Mouse (Mus musculus) testis, adult 2 months (tissue): ENCODE results near the gene Samd11. TPM values are rescaled to one million over a fixed set of nuclear protein-coding genes. Genes with fewer than 3 reads are reported as not detected.

Source experiments
- H3K27ac ChIP-seq: fragments of 200-500 bp; 2 replicates; pipeline ENCODE4 v1.5.1; 2012; ENCODE audit warnings: low read depth, low read length; ENCODE audit not compliant: control insufficient read depth, insufficient read depth
- H3K27me3 ChIP-seq: fragments of 200-500 bp; 2 replicates; pipeline ENCODE4 v1.6.1; 2012; ENCODE audit warnings: mild to moderate bottlenecking, low read length, moderate library complexity; ENCODE audit not compliant: control insufficient read depth, insufficient read depth
- H3K36me3 ChIP-seq: fragments of 200-500 bp; 2 replicates; pipeline ENCODE4 v1.6.1; 2012; ENCODE audit warnings: mild to moderate bottlenecking, low read length; ENCODE audit not compliant: control insufficient read depth, insufficient read depth
- H3K4me1 ChIP-seq: fragments of 200-500 bp; 2 replicates; pipeline ENCODE4 v1.6.1; 2012; ENCODE audit warnings: low read length; ENCODE audit not compliant: control insufficient read depth, insufficient read depth
- H3K4me3 ChIP-seq: fragments of 200-500 bp; 2 replicates; pipeline ENCODE4 v1.5.1; 2012; ENCODE audit warnings: low read depth, mild to moderate bottlenecking, low read length, moderate library complexity, mixed read lengths; ENCODE audit not compliant: control insufficient read depth
- CTCF ChIP-seq: fragments of 200-500 bp; IDR thresholded peaks from 2 replicates; pipeline ENCODE4 v1.5.1; 2012; ENCODE audit warnings: low read depth, mild to moderate bottlenecking, inconsistent platforms, low read length, moderate library complexity; ENCODE audit not compliant: control insufficient read depth, insufficient read depth, insufficient replicate concordance
- POLR2A ChIP-seq: fragments of 200-500 bp; IDR thresholded peaks from 2 replicates; pipeline ENCODE4 v1.6.1; 2012; ENCODE audit warnings: low read depth, mild to moderate bottlenecking, inconsistent platforms, low read length, moderate library complexity; ENCODE audit not compliant: control insufficient read depth
- polyA plus RNA-seq: library from polyadenylated mRNA; depleted of rRNA; stranded (reverse); fragments of >200 nt; gene quantifications from 2 replicates; pipeline ENCODE4 v1.2.3, GENCODE M21; 2012; rRNA removed

The Samd11 gene
- 3.0 and 4.7 TPM in 2 replicates for polyA plus RNA-seq

GRCm38 (mm10) chr4:156255078-156255839 is at the start of gene Samd11:
TSS of gene Samd11 (minus strand) at chr4:156255657.
- no peak for TF ChIP-seq CTCF
- TF ChIP-seq POLR2A, result no peak
- no peaks in the 10 kb centered on the region for H3K4me1 ChIP-seq
- H3K27ac ChIP-seq, result no peak within 1 kb of the TSS
- no peaks in the 10 kb centered on the region for H3K27me3 ChIP-seq
- H3K4me3 ChIP-seq, result no peak within 1 kb of the TSS
- H3K36me3 ChIP-seq, result no peaks in the 10 kb centered on the region

- no peaks in the 10 kb centered on the region for H3K4me1 ChIP-seq
- no peak overlapping the region for H3K4me3 ChIP-seq
- H3K36me3 ChIP-seq, result no peaks in the 10 kb centered on the region
- no peak for TF ChIP-seq CTCF
- no peak for TF ChIP-seq POLR2A
- no peaks in the 10 kb centered on the region for H3K27me3 ChIP-seq
- H3K27ac ChIP-seq, result no peak overlapping the region
These were observed 938 bp downstream of the Samd11 start for GRCm38 (mm10) chr4:156254361-156255077.

- H3K27ac ChIP-seq, result no peak overlapping the region
- no peak for TF ChIP-seq POLR2A
- H3K4me3 ChIP-seq, result no peak overlapping the region
- H3K27me3 ChIP-seq, result no peaks in the 10 kb centered on the region
- H3K4me1 ChIP-seq, result no peaks in the 10 kb centered on the region
- H3K36me3 ChIP-seq, result no peaks in the 10 kb centered on the region
These were observed 2.4 kb downstream of the Samd11 start for GRCm38 (mm10) chr4:156253043-156253442.

- TF ChIP-seq POLR2A (no peak), CTCF (no peak)
- H3K4me3 ChIP-seq, result no peak overlapping the region
- no peaks in the 10 kb centered on the region for H3K36me3 ChIP-seq
- no peak overlapping the region for H3K27ac ChIP-seq
- no peaks in the 10 kb centered on the region for H3K4me1 ChIP-seq
- no peaks in the 10 kb centered on the region for H3K27me3 ChIP-seq
These were observed 2.8 kb downstream of the Samd11 start for GRCm38 (mm10) chr4:156252619-156253018.

- H3K27me3 ChIP-seq, result no peaks in the 10 kb centered on the region
- H3K4me1 ChIP-seq, result no peaks in the 10 kb centered on the region
- no peaks in the 10 kb centered on the region for H3K36me3 ChIP-seq
- no peak for TF ChIP-seq CTCF
- no peak overlapping the region for H3K27ac ChIP-seq
- no peak overlapping the region for H3K4me3 ChIP-seq
These were observed 3.3 kb downstream of the Samd11 start for GRCm38 (mm10) chr4:156252140-156252539.

- Histone ChIP-seq H3K27me3 (no peaks in the 10 kb centered on the region), H3K4me3 (no peak overlapping the region), H3K4me1 (no peaks in the 10 kb centered on the region), H3K27ac (no peak overlapping the region), H3K36me3 (no peaks in the 10 kb centered on the region)
- TF ChIP-seq CTCF (no peak), POLR2A (no peak)
These were observed 4.4 kb downstream of the Samd11 start for GRCm38 (mm10) chr4:156251081-156251480.

- TF ChIP-seq POLR2A, result no peak
- no peak for TF ChIP-seq CTCF
- Histone ChIP-seq H3K27me3 (no peaks in the 10 kb centered on the region), H3K36me3 (no peaks in the 10 kb centered on the region), H3K4me1 (no peaks in the 10 kb centered on the region), H3K27ac (no peak overlapping the region), H3K4me3 (no peak overlapping the region)
These were observed 5.9 kb downstream of the Samd11 start for GRCm38 (mm10) chr4:156249567-156249966.
